Mouse (Mus musculus) lung, adult 2 months (tissue): ENCODE results near the gene Gm20695.

Experiments used
- CTCF ChIP-seq: fragments of 200-500 bp; IDR thresholded peaks from 2 replicates; pipeline ENCODE4 v1.5.1; 2011; ENCODE audit warnings: mild to moderate bottlenecking, low read length, control low read depth; ENCODE audit not compliant: insufficient read depth
- POLR2A ChIP-seq: fragments of 200-500 bp; IDR thresholded peaks from 2 replicates; pipeline ENCODE4 v1.6.1; 2011; ENCODE audit warnings: low read depth, mild to moderate bottlenecking, control low read depth, low read length, borderline replicate concordance; ENCODE audit errors: extremely low read depth

DNA sequence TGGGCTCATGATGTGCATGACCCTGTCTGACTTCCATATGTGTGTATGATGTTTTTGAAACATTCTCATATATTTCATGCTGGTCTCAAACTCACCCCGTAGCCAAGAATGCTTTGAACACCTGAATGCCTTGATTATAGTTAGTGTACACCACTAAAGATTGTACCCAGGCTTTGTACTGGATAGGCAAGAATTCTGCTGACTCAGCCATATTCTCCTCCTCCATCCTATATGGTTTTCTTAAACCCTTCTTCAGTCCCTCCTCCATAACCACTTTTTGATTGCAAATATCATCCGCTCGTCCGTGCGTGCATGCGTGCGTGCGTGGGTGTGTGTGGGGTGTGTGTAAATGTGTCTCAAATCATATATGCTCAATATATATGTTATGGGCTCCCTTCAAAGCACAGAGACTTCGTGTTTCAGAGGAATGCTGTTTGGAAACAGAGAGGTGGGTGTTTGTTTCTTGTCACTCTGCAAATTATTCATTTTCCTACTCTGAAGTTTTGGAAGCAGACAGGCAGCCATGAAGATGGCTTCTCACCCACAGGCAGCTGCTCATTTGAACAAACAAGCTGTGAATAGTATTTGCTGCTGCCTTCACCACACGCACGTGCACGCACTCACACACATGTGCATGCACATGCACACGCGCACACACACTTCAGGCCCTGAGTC lies 7.3 kb downstream of the Gm20695 start:
- TF ChIP-seq CTCF (no peak), POLR2A (no peak)
